Mouse (Mus musculus): Measurements from ENCODE around the gene Sctr. TPM values are rescaled to one million over a fixed set of nuclear protein-coding genes. Genes with fewer than 3 reads are reported as not detected.

Sctr gene
- total RNA-seq, 2 experiments from 2014 or later = not detected

DNA sequence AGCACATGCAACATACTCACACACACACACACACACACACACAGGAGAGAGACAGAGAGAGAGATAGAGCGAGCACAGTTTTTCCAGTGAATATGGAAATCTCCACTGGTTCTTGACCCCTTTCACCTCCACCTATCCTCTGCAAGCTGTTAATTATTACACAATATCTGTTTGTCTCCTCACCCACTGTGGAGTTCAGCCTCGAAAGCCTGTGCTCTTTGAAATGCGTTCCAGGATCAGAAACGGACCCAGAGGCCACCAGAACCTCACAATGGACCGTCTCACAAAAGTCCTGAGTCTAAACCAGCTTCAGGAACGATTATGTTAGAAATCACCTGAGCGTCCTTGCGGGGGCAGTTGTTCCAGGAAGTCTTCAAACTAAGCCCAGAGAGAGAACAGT lies 59.5 kb downstream of the Sctr start:
- no peak for ATAC-seq (ENCODE audit: poor library complexity, severe bottlenecking)

DNA sequence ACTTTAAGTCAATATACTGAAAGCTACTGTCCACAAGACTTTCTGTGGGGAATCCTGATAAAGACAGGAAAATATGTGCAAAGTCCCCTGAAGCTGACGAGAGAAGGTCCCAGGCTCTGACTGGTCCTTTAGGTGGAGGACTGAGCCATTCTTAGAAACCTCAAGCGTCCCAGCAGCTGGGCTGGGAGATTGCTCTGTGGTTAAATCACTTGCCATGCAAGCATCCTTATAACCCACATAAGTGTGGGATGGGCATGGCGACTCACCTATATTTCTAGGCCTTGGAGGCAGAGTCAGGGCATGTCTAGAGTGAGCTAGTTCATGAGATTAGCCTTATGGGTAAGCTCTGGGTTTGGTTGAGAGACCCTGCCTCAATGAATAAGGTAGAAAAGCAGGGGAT lies 59.9 kb downstream of the Sctr start:
- ATAC-seq (ENCODE audit: poor library complexity, severe bottlenecking) = no peak

DNA sequence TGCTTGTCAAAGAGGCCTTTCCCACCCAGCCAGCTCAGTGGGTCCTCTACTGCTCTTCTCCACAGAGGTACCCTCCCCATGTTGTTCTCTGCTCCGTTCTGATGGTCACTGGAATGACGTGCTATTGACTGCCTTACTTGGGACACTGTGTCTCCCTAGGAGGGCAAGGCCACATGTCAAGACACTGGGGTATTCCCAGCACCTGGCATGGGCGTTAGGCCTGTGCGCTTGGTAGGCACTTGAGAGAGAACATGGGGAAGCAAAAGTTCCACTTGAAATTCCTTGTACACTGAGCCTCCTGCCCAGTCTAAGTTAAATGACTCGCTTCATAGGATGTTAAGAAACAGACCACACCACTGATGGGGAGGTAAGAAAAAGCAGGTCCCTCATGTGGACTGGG lies 62.4 kb downstream of the Sctr start:
- no peak for ATAC-seq (ENCODE audit: poor library complexity, severe bottlenecking)

DNA sequence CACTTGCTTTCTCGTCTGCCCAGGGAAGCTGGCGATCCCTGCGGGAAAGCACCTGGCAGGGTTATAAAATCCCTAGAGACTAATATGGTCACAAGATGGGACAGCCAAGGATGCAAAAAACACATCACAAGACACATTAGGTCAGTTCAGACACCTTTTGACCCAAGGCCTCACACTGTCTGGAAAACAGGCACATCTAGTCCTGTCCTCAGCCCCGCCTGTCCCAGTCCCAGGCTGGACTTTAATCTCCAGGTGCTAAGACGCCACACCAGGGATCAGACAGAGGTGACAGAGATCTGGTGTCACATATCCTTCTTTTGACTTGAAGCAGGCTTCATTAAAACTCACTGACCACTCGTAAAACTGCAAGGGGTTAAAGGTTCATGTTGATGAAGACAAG lies 63.5 kb downstream of the Sctr start:
- no peak for ATAC-seq (ENCODE audit: poor library complexity, severe bottlenecking)

DNA sequence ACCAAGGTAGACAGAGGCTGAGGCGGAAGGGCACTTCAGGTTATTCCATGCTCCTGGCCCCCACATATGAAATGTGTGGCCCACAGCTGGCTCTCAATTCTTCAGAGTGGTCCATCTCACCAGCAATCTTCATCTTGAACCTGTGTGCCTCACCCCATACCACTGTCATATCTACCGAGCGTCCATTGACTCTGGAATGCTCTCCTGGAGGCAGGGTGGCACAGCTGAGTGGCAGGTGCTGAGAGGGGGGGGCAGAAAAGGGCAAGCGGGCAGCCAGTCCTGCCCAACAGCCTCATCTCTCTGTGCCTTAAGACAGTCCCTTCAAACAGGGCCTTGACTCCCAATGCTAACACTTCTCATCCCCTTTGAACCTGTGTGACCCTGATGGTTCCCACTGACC lies 64.4 kb downstream of the Sctr start:
- ATAC-seq (ENCODE audit: poor library complexity, severe bottlenecking) = no peak

DNA sequence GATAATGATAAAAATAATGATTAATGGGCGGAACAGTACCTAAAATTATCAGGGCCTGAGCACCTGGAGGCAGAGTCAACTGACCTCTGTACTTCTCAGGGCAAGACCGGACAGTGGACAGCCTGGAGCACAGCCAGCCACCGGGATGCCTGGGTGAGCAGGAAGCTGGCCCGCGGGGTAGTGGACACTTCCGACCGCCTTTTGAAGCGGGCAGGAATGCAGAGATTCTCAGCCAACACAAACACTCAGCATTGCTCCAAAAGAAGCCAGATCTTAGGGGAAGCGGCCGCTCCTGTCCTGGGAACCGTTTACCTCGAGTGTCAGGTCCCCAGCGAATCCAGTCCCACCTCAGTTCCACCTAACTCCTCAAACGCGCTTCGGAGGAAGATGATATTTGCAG lies 66.2 kb downstream of the Sctr start:
- ATAC-seq (ENCODE audit: poor library complexity, severe bottlenecking) = no peak

DNA sequence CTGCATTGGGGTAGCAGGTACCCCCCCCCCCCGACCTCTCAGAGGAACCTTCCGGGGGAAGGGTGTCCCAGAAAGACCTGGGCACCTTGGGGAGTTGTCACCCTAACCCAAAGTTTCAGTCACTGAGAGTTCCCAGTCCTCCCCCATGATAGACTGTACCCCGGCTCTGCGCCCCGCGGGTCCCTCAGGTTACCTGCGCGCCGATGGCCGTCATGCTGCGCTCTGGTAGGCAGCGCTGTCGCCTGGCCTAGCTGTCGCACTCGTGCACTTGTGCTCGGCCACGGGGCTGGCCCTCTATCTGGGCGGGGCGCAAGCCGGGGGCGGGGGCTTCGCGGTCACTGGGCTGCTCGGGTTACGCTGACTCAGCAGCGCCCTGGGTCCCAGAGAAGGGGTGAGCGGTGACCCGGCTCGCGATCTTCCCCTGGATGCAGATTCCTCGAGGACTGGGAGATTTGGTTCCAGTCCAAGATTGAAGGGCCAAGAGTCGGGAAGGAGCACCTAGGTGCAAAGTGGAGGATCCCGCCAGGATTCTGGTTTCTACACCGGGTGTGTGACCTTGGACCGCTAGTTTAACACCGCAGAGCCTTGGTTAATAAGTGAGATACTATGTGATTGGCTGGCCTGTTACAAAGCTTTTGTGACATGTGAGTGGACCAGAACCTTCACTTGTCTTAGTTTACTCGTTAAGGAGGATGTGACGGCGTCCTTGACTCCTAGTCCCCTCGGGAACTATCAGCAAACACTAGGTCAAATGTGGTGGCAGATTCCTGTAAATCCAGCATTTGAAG lies 67.0 kb downstream of the Sctr start, which contains the start of gene Tmem37:
TSS of gene Tmem37 (minus strand) at position 556 of the 788 bp plus-strand sequence.
- peak; percentile 82 for ATAC-seq (ENCODE audit: poor library complexity, severe bottlenecking)

DNA sequence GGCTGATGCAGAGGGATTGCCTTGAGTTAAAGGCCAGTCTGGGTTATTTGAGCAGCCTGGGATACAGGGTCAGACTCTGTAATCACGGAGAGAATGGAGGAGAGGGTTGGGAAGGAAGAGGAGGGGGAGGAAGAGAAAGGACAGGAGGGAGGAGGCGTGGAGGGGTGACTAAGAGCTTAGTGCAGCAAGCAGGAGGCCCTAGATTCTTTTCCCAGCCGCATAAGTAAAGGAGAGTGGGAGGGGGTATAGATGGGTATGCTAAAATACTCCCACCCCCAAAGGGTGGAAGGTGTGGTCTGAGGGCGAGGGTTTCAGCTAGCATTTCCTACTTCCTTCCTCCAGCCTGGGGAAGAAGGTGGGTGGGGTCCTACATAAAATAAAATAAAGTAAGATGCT lies 67.6 kb downstream of the Sctr start:
- ATAC-seq (ENCODE audit: poor library complexity, severe bottlenecking) = no peak

DNA sequence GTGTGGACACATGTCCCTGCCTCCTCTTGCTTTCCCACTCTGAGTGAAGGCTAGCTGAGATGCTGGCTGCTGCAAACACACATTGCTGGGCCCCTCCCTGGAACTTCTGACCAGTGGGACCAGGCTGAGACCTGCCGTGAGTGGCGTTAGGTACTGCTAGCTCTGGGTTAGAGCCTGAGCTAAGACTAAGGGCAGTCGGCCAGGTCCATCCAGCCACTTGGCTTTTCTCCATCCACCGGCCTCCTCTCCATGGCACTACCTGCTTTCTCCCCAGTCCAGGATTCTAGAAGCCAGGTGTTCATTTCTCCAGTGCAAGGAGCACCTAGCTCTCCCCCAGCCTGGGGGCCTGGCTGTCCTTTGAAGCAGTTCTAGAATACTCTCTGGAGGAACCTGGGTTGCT lies 68.2 kb downstream of the Sctr start:
- ATAC-seq (ENCODE audit: poor library complexity, severe bottlenecking) = no peak

DNA sequence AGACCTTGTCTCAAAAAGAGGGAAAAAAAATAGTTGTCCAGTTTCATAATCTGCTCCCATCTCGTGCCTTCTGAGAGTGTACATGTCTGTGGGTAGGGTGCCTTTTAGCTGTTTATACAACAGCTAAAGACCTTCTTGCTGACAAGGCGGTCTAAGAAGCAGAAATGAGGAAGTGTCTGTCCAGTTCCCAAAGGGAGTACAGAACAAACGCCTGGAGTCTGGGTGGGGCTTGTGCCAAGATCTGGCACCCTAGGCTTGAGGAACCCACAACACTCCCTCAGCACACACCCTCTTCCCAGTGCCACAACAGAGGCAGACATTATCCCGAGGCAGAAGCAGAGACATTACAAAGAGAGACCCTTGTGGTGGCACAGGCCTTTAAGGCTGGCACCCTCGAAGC lies 68.8 kb downstream of the Sctr start:
- peak; percentile 62 for ATAC-seq (ENCODE audit: poor library complexity, severe bottlenecking)

DNA sequence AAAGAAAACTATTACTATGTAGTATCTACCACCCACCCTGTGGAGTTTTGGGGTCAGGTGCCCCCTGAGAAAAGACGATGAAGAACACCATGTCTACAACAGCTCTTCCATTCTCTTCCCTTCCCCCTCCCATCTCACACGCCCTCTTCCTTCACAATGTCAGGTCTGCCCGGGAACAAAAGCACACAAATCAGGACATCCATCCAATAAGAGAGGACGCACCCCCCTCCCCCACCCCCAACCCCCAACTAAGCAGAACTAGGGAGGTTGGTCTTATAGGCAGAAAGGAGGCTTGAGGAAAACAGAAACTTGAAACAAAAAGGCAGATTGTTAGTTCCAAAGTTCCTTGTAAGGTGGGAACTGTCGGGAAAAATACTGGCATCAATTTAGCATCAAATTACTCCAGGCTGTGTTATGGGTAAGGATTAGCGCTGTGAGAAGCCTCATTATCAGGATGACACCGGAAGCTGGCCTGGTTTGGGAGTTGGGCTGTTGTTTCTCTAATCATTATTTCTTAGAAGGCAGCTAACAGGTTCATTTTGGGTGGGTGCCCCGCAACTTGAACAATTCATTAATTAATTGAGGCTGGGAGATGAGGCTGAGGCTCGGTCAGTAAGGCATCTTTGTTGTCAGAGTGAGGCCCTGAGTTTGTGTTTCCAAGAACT lies 71.2 kb downstream of the Sctr start:
- no peak for ATAC-seq (ENCODE audit: poor library complexity, severe bottlenecking)

DNA sequence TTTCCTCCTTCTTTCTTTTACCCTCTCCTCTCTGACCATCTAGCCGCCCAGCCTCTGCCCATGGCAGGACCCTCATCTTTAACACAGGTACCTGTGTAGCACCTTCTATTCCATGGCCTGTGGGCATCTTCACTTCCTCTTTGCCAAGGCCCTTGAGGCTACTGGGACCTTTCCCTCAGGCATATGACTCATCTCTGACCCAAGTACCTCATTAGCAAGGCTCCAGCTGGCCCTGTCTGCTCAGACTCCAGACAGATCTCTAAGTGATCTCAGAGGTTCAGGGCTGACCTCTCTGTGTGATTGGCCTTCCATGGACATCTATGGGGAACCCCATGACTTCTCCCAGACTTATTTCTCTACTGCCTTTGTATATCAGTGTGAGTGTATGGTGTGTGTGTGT lies 73.9 kb downstream of the Sctr start:
- ATAC-seq (ENCODE audit: poor library complexity, severe bottlenecking) = peak; percentile 65

DNA sequence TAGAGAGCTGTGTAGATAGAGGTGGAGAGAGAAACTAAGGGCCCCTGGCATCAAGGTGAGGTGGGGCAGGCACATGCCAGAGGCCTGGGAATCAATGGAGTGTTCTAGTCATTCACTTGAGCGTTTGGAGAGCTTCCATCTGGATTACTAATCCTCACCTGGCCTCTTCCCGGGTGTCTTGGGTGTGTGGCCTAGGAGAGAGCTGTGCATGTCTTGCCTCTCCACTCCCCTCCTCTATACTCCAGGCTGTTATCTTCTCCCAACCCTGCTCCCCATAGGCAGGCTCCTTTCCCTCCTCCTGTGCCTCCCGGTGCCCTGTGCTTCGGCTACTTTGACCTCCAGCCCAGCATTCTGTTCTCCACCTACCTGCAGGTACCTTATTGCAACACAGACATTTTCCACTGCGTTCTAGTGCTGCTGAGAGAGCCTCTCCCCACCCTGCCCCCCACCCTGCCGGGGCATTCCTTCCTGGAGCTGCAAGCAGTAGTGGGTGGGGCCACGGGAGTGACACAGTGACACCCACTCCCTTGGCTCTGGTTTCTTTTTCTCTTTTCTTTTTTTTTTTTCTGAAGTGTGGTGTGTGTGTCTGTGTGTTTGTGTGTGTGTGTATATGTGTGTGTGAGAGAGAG lies 76.4 kb downstream of the Sctr start:
- ATAC-seq (ENCODE audit: poor library complexity, severe bottlenecking) = no peak

DNA sequence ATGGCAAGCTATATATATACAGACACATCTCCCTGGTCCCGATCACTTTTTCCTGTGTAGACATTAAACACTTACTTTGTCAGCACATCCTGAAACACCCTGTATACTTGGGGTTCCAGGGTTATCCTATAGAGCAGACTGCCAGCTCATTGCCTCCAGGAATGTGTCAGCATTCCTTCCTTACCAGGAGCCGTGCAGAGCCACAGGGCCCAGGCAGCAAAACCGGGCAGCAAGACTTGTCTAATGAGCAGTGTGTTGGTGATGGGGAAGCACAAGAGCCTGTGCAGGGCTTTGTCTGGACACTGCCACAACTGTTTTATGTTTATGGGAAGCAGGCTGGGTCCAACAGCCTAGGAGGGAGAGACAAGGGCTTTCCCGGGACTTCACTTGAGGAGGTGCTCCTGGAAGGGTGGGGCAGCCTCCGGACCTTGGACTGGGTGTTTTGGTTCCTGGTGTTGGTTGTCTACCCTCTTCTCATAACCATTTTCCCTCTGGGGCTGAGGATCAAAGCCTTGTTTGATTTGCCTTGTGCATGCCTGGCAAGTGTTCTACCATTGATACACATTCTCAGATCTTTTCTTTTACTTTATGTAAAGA lies 77.3 kb downstream of the Sctr start:
- ATAC-seq (ENCODE audit: poor library complexity, severe bottlenecking) = no peak

DNA sequence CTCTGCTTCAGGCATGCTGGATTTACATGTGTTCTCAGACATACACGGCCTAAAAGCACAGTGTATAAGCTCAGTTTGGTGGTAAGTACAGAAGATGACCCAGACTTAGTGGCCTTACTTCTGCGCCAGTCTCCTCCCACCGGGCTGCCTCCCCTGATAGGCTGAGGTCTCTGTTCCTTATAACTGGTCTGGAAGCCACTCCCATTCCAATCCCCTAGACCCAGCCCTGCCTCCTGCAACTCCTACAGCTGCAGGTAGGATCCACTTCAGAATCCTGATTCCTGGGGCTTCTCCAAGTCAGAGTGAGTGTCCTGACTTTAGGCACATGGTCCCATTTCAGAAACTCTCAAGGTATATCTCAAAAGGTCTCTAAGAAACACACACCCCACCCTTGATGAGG lies 79.0 kb downstream of the Sctr start:
- ATAC-seq (ENCODE audit: poor library complexity, severe bottlenecking) = no peak

DNA sequence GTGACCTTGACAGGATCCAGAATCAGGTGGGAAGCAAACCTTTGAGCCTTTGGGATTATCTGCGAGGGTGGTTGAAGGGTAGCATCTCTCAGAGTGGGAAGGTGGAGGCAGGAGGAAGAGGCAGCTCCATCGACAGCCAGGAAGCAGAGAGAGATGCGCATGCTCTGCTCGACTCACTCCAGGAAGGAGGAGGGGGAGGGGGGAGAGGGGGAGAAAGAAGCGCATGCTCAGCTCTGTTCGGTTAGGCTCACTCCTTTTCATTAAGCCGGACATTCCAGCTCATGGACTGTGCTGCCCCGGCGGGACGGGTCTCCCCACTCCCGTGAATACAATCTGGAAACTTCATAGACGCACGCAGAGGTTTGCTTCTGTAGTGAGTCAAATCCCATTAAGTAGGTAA lies 80.0 kb downstream of the Sctr start:
- no peak for ATAC-seq (ENCODE audit: poor library complexity, severe bottlenecking)

DNA sequence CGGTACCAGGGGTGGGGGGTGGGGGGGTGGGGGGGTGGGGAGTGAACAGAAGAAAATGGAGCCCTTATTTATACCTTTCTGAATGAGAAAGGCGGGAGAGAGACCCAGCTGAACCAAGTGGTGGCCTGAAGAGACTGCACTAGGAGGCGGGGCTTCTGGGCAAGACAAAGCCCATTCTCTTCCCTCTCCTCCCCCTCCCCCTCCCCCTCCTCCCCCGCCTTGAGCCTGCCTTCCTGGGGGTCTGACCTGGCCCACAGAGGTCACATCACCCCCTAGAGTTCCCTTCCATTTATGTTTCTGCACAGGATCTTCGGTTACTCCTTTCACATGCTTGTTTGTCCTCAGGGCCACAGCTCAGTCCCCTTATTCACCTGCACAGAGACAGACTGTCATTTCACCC lies 82.5 kb downstream of the Sctr start:
- ATAC-seq (ENCODE audit: poor library complexity, severe bottlenecking) = no peak

DNA sequence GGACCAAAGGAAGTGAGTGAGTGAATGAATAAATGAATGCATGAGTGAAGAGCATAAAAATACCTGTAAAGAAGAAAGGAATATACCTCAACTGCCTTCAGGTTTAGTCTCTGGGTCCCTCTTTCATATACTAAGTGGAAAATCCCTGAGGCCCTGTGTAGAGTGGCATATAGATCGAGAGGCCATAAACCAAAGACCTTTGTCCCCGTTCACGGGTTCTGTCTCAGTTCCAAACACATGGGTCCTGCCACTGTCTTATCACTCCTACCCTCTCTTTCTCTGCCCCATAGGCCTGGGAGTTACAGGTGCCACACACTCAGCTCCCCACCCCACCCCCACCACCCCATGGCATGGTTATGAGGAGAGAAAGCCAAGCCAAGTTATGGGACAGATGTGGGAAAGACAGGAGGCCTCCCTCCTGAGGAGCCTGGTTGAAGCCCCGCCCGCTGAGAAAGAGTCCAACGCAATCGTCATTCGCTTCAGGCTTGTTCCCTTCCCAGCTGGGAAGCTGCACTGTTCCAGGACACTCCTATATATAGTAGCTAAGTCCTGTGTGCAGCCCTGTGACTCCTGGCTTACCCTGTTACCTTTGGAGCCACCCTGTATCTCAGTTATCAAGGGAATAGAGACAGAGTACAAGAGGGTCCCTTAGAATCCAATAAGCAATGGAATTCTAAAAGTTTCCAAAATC lies 84.3 kb downstream of the Sctr start:
- no peak for ATAC-seq (ENCODE audit: poor library complexity, severe bottlenecking)

DNA sequence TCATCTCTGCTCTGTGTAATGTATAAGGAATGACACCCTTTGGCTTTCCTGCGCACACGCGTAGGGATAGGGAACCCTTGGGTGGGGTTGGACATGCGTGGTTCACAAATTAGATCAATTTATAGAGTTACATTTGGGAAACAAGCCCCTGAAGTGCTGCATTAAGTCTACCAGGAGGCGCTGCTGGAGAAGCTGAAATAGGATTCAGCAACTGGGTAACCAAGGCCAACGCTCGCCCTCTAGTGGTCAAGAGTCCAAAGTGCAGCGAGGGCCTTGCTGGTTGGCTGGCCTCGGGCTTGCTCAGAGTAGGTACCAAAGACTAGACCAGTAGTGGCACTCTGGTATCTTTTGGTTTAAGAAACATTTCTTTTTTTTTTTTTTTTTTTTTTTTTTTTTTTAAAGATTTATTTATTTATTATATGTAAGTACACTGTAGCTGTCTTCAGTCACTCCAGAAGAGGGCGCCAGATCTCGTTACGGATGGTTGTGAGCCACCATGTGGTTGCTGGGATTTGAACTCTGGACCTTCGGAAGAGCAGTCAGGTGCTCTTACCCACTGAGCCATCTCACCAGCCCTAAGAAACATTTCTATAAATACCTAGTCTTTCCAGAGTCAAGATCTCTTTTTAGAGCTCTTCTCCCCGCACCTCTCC lies 86.9 kb downstream of the Sctr start:
- peak; percentile 95 for ATAC-seq (ENCODE audit: poor library complexity, severe bottlenecking)

DNA sequence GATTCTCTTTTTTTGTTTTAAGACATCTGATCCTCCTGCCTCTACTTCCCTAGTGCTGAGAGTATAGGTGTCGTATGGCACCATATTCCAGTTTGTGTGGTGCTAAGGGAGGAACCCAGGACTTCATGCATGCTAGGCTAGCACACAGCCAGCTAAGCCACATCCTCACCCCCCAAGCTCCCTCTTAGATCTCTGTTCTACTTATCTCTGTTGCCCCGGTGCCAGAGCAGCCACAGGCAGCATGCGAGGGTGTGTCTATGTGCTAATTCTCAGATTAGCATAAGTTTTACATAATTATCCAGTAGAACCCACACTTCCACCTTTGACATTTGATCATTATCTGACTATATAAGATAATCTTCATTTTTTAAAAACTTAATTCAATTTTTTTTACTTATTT lies 88.2 kb downstream of the Sctr start:
- ATAC-seq (ENCODE audit: poor library complexity, severe bottlenecking) = no peak

DNA sequence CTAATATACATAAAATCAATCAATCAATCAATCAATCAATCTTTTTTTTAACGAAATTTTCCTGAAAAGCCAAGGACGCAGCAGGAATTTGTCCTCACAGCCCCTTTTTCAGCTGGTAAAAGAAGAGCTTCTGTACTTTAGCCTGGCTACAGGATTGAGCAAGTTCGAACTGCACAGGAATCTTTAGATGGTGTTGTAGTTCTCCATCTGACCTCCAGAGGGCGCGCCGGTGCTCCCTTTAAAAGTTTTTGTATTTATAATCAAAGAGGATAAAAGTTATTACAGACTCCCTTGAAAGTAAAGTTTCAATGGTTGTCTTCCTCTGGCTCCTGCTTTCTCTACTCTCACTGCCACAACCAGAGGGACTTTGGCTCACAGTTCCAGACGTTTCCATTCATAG lies 91.6 kb downstream of the Sctr start:
- 0 out of 2 replicates have a peak, but pooled peaks have one; percentile 30 for ATAC-seq (ENCODE audit: poor library complexity, severe bottlenecking)
